Mouse (Mus musculus) urinary bladder, adult 18-20 months (tissue): ENCODE measurements around the gene Dhrs3.

Experiments used
- DNase-seq, 2 experiments: peaks; one replicate each; pipeline ENCODE4 v3.0.0; 2022; ENCODE audit warnings: low spot score in 2 of 2, mixed read lengths in 2 of 2

The Dhrs3 gene

DNA sequence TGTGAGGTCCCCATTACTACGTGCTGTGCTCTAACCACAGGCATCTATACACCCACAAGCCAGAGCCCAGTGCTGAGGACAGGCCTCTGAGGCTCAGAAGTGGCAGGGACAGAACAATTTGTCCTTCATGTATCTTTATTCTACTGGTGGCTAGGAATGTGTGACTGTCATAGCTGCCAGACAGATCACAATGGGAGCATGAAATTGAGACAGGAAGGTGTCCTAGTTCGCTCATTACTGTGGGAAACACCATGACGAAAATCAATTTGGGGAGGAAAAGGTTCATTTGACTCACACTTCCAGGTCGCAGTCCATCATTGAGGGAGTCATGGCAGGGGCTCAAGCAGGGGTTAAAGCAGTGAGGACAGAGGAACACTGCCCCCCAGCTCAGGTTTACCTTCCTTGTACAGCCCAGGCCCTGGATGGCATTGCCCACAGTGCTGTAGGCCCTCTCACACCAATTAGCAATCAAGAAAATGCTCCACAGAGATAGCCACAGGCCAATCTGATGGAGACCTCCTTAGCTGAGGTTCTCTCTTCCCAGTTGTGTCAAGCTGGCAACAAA lies 47.3 kb downstream of the Dhrs3 start:
- DNase-seq: no peak

DNA sequence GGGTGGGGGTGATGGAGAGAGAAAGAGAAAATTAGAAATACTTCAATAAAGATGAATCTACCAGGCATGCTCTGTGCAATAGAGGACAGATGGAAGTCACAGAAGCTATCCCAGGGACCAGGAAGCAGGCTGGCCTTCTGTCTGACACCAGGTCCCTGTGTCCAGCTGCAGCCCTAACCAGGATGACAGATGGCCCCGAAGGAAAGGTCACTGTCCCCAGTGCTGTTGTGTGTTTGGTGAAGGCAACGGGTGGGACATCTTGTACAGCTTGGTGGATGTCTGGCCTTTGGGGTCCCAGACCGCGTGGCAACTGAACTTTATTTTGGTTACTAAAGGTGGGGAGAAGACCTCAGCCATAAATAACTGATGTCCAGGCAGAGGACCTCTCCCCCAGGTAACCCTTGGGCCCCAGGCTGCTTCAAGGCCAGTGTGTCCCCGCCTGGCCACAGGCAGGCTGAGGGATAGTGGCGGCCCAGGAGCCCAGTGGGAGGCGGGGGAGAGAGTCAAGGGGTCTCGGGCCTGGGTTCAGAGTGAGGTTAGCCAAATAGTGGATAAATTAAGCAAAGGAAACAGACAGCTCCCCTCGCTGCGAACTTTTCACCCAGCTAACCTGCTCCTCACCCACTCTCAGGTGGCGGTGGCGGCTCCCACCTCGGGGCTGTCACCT lies 48.3 kb downstream of the Dhrs3 start:
- no peak for DNase-seq

DNA sequence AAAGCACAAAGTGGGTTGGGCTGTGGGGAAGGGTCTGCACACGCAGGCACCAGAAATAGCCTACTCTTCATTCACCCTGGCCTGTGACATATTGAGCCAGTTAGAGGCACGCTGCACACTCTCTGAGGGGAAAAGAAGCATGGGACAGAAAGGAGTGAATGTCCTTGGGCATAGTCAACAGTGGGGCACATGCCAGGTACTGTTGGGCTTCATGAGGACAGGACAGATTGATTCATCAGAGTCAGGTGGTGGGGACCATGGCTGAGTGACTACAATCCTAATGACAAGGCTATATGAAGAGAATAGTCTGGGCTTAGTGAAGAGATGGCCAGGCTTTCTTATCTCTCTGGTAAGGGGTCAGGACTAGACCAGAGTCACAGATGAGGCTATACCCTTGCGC lies 49.8 kb downstream of the Dhrs3 start:
- no peak for DNase-seq

DNA sequence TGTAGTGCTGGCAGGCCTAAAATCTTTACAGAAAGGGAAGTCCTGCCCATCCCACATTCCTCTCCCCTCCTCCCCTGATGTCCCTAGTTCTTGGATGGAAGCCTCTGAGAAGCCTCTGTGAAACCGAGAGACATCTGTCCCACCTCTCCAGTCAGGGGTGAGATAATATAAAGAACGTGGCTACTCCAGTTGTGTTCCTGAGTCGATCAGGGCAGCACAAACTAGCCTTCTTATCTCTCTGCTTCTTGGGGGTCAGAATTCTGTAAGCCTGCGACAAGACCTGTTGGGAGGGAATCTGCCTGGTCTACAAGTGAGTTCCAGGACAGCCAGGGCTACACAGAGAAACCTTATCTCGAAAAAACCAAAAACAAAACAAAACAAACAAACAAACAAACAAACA lies 50.6 kb downstream of the Dhrs3 start:
- no peak for DNase-seq

DNA sequence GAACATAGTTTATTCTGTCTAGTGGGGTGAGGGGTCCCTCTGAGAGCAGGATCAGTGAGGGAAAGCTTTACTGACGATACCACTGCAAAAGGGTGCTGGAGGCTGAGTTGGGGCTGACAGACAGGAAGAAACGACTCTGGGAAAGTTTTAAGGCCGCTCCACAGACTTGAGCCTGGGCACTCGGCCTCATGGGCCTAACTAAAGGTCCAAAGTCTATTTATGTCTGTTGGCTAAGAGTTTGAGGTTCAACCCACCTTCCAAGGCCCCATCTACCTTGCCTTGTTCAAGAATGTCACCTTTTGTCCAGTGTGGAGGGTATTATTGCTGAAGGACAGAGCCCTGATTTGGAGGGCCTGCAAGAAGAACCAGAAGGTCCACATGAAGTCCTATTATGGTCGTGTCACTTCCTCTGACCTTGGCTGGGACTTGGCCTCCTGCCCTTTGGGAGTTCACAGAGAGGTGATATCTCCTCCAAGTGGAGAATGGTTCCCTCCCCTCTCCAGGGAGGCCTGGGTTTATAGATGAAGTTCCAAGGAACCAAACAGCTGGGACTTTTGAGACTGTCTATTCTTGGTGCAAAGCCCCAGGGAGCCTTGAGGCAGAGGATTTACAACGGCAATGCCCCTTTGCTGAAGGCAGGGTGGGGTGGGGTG lies 55.2 kb downstream of the Dhrs3 start:
- peak in 1 of 2 experiments; percentile 63 for DNase-seq

DNA sequence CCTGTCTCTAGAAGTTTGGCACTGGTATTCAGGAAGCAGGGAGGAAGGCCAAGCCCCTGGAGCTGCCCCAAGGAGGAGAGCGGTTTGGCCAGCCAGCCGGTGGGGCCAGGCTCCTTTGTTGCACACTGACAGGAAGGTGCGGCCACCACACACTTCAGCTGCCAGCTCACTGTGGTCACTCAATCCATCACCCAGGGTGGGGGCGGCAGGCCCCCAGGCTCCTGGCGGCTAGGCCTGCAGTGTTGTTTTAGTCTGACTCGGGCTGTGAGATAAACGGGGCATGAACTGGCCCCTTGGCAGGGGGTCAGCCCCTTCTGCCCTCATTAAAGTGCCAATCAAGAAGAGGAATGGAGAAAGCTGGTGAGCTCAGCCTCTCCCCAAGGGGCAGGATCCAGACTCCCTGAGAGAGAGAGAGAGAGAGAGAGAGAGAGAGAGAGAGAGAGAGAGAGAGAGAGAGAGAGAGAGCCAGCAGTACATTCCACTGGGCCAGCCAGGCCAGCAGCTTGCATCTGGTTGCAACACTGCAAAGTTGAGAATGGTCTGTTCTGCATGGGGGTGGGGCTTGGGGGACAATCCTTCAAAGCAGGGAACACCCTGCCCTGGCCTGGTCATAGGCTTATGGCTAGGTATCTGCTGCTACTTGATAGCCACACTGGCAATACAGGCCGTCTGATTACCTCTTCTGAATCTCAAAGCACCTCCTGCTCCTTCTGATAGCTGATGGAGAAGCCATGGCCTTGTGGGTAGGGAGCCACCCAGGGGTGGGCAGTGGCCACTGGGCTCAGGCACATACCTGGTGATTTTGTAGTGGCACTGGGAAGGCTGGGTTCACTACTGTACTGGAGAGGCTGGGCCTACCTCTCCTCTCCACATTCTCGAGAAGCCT lies 57.1 kb downstream of the Dhrs3 start:
- peak; percentile 68 to 76 for DNase-seq

DNA sequence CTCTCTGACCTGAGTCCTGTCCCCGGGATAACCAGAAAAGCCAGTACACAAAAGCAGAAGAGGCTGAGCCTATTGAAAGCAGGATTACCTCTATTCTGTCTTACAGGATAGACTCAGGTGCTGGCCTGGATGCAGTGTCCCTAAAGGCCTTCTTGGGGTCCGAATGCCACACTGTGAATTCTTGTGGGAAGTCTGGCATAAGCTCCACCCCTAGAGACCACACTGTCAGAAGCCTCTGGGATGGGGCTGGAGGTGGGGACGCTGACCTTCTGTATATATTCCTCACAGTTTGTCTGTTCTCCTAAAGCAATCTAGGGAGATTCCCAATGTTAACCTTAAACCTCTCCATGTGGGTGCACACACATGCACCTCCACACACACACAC lies 57.7 kb downstream of the Dhrs3 start:
- DNase-seq: no peak

DNA sequence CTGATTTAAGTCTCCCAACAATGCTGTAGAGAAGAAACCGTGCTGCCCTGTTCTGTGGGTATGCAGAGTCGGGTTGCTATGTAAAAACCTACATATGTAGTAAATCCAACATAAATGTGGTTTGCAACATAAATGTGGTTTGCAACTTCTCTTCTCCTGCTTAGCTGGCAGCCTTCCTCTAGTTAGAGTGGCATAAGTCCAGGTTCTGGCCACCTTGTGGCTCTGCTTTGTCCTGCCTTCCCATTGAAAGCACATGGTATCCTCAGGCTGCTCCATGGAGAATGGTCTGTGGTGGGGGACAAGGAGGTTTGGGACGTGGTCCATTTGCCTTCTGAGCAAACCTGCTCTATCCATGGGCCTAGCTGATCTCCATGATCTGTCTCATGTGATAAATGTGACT lies 58.3 kb downstream of the Dhrs3 start:
- DNase-seq: no peak

DNA sequence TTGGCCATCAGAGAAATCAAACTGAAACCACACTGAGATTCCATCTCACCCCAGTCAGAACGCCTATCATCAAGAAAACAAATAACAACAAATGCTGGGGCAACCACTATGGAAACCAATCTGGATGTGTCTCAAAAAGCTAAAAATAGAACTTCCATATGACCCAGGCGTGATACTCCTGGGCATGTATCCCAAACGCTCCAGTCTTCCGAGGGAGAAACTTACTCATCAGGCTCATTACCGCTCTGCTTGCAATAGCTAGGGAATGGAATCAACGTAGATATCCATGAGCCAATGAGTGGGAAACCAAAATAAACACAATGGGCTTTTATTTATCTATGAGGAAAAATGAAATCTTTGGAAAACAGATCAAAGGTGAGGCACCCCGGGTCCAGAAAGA lies 59.2 kb downstream of the Dhrs3 start:
- no peak for DNase-seq

DNA sequence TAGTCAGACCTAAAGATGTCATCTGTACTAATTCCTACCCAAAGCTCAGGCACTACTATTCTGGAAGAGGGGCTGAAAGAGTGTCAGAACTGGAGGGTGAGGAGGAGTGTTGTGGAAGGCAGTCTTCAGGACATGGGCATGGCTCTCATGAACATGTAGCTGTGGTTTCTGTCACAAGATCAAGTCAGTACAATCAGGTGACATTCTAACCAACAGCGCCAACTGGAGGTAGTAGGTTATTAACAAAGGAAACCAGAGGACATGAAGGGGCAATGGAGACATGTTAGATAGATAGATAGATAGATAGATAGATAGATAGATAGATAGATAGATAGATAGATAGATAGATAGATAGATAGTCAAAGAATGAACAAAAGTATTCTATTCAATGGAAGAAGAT lies 60.8 kb downstream of the Dhrs3 start:
- no peak for DNase-seq

DNA sequence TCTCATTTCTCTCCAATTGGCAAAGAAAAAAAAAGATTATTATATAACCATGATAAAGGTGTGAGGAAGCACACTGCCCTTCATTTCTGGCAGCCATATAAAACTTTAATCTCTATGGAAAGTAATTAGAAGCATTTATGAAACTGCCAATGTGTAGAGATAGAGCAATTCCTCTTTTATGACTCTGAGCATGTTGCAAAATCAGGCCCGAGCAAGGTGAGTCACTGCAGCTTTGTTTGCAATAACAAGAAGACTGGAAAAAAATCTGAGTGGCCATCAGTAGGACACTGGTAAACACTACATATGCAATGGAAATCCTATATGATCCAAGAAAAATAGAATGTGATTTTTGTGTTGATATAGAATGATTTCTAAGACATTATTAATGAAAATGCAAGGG lies 63.2 kb downstream of the Dhrs3 start:
- peak in 1 of 2 experiments; percentile 49 for DNase-seq

GRCm38 (mm10) chr4:144956293-144956692 lies 63.7 kb downstream of the Dhrs3 start:
- DNase-seq: no peak

DNA sequence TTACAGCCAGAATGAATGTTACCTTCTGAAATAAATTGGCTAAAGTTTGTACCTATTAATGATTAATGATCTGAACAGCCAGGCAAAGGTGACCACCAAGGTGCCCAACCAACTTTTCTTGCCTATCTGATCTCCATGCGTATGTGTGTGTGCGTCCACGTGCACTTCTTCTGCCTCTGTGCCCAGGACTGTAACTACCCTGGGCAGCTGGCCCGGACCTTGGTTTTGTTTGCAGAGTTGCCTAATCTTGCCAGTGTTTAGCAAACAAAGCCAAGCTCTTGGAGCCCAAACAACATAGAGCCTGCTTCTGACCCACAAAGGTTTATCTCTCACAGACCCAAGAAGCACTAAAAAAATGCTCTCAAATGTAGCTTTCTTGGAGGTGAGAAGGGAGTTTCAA lies 64.6 kb downstream of the Dhrs3 start:
- peak in 1 of 2 experiments; percentile 85 for DNase-seq

DNA sequence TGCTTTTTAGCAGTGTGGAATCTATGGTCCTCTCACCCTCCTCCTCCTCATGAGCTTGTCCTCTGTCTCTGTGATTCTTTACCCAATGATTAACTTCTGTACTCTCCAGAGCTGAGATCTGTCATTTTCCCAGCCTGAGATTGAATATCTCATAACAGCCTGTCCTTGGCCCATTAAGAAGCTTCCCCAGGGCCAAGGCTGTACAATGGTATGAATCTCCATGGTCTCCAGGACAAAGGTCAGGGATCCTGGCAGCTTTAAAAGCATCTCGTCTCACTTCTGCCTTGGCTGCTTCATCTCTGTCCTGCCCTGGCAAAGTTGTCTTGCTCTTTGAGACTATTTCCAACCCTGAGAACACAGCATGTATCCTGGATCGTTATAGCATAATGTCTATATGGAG lies 65.1 kb downstream of the Dhrs3 start:
- no peak for DNase-seq

- DNase-seq: peak; percentile 88 to 91
These were observed 67.7 kb downstream of the Dhrs3 start for GRCm38 (mm10) chr4:144960188-144960904.

DNA sequence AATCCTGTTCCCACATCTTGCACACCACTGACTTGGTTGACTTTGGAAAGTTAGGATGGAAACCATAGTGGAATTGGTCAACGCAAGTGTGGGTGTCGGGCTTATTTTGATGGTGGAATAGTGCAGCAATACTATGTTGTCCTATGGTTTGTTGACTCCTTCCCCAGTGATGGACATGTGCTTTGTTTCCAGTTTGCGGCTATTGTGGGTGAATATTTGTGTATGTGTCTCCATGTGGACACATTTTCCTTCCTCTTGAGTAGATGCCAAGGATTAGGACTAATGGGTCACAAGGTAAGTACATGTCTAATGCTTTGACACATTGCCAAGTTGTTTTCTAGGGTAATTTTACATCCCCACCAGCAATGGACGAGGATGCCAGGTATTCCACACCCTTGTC lies 68.6 kb downstream of the Dhrs3 start:
- no peak for DNase-seq

DNA sequence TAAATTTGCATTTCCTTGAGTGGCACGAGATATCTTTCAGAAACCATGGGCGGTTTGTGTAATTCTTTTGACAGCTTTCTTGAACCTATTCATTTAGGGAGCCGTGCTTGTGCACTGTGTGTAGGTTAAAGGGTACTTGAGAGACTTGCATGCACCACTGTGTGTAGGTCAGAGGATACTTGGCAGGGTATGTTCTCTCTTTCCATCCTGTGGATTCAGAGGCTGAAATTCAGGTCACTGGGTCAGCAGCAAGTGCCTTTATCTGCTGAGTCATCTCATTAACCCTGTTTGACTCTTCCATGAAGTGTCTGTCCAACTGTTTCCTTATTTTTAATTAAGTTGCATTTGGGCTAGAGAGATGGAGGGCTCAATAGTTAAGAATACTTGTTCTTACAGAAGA lies 69.1 kb downstream of the Dhrs3 start:
- DNase-seq: no peak

- no peak for DNase-seq
These were observed 72.6 kb downstream of the Dhrs3 start for GRCm38 (mm10) chr4:144965255-144965654.

DNA sequence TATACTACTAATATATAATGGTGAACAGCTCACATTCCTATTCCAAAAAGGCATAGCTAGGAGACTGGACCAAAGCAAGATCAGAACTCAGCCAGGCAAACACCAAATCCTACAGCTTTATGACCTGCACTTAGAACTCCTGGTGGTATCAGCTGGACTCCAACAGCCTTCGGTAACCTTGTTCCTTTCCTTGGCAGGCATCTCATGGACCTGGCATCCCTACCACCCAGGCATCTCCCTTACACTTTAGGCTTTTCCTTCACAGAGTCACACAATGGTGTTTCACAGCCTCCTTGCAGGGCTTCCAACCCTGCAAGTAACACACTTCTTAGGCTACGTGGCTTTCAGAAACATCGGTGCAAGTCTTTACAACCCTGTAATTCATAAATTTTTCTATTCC lies 75.7 kb downstream of the Dhrs3 start:
- DNase-seq: no peak

GRCm38 (mm10) chr4:144969030-144969429 lies 76.4 kb downstream of the Dhrs3 start:
- no peak for DNase-seq

- no peak for DNase-seq
These were observed 78.4 kb downstream of the Dhrs3 start for GRCm38 (mm10) chr4:144971048-144971447.
